Mouse (Mus musculus): ENCODE data around the gene Mink1. TPM values are rescaled to one million over a fixed set of nuclear protein-coding genes. Genes with fewer than 3 reads are reported as not detected.

The Mink1 gene
- polyA plus RNA-seq, 1 experiment = 89.1 TPM

- DNase-seq (ENCODE audit: low spot score) = no peak
Observed at GRCm38 (mm10) chr11:70635601-70636000, 72.9 kb downstream of the Mink1 start.

DNA sequence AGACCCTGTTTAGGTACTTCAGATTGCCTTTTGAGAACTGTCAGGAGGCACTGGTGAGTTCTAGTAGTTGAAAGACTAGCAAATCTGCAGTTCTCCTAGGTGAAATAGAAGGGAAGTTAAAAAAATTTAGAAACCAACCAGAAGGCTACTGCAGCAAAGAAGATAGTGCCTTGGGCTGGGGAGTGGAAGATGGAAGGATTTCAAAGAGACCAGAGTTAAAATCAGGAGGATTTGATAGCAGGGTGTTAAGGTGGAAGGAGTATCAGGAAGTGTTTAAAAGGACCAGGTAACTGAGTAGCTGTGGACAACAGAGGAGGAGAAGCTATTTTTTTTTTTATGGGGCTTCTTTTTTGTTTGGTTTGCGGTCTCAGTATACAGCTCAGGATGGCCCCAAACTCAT lies 75.1 kb downstream of the Mink1 start:
- no peak for DNase-seq (ENCODE audit: low spot score)

DNA sequence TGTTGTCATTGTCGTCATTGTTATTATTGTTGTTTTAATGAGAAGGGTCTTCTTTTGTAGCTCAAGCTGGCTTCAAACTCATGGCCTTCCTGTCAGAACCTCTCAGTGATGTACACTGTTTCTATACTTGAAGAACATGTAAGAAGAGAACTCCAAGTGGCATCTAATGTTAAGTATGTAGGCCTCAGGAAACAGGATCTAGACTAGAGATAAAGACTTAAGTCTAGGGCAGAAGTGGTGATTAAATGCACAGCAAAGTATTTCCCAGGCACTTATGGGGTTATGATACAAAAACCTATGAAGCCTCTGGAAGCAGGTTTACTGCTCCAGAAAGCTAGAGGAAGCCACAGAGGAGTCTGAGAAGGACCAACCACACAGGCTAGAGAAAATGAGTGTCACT lies 75.6 kb downstream of the Mink1 start:
- no peak for DNase-seq (ENCODE audit: low spot score)

- DNase-seq (ENCODE audit: low spot score) = no peak
Observed at GRCm38 (mm10) chr11:70638714-70639278, 76.1 kb downstream of the Mink1 start, which contains the start of gene Gp1ba. Gene Gp1ba, plus strand, starts transcription at chr11:70639122.

GRCm38 (mm10) chr11:70639976-70640375 lies 77.3 kb downstream of the Mink1 start:
- no peak for DNase-seq (ENCODE audit: low spot score)

GRCm38 (mm10) chr11:70641241-70641640 lies 78.6 kb downstream of the Mink1 start:
- no peak for DNase-seq (ENCODE audit: low spot score)

DNA sequence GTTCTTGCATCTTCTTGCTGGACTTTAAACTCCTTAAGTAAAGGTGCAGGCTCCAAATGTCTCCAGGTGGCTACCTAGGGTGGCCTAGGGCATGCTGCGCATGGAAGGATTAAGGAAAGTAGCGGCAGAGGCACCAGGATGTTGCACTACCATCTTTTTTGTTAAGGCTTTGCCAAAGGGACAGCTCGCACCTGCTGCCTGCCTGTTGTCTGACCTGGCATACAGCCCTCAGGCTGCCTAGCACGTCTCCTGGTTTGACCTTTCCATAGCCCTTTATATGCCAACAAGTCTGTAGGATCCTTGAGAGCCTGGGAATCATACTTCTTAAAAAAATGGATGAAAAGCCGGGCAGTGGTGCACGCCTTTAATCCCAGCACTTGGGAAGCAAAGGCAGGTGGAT lies 80.4 kb downstream of the Mink1 start:
- DNase-seq (ENCODE audit: low spot score) = no peak

DNA sequence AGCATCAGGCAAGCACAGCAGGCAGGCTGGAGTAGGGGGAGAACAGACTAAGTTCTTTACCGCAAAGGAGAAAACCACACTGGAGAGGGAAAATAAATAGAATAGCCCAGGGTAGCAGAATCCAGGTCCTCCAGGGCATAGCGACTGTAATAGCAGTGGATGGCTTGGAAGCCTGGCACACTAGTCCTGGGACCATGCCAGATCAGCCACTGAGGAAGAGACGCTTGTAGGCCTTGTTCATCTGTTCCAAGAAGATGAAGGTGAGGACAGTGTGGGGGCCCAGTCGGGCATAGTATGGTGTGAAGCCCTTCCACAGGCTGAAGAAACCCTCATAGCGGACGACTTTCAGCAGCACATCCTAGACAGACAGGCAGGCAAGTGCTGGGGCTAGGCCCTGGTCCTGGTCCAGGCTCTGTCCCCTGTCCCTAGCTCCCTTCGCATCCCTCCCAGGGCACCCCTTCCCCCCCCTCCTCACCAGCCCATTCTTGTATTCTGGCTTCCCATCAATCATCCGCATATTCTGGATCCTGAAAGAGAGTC lies 82.0 kb downstream of the Mink1 start:
- DNase-seq (ENCODE audit: low spot score) = no peak

- DNase-seq (ENCODE audit: low spot score) = no peak
Observed at GRCm38 (mm10) chr11:70645461-70646258, 83.0 kb downstream of the Mink1 start.

- no peak for DNase-seq (ENCODE audit: low spot score)
Observed at GRCm38 (mm10) chr11:70646259-70646555, 83.5 kb downstream of the Mink1 start.

GRCm38 (mm10) chr11:70646691-70647650 lies 84.3 kb downstream of the Mink1 start, which contains the start of the genes Rnf167 and Slc25a11:
Gene Rnf167, plus strand, starts transcription at chr11:70647235.
Gene Slc25a11, minus strand, starts transcription at chr11:70647479.
- peak; percentile 85 for DNase-seq (ENCODE audit: low spot score)

- no peak for DNase-seq (ENCODE audit: low spot score)
Observed at GRCm38 (mm10) chr11:70647716-70648420, 85.2 kb downstream of the Mink1 start.

DNA sequence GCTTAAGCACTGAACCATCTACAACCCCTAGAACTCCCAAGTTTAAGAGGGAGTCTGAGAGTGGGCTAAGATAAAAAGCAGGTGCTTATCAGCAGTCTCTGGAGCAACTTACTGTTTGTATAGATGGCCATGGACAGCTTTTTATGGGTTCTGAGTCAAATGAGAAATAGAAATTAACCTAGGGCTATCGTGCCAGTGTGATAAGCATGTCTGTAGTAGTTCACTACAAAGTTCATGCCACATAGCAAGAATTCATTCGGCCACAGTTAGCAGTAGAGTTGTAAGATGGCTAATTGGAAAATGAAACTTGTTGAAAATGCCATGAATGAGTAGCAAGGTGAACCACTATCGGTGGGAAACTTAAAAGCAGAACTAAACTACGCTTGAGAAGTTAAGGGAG lies 85.8 kb downstream of the Mink1 start:
- DNase-seq (ENCODE audit: low spot score) = no peak

GRCm38 (mm10) chr11:70649185-70649734 lies 86.6 kb downstream of the Mink1 start:
- no peak for DNase-seq (ENCODE audit: low spot score)

GRCm38 (mm10) chr11:70650322-70651175 lies 87.9 kb downstream of the Mink1 start:
- DNase-seq (ENCODE audit: low spot score) = no peak

GRCm38 (mm10) chr11:70651391-70651790 lies 88.7 kb downstream of the Mink1 start:
- no peak for DNase-seq (ENCODE audit: low spot score)

DNA sequence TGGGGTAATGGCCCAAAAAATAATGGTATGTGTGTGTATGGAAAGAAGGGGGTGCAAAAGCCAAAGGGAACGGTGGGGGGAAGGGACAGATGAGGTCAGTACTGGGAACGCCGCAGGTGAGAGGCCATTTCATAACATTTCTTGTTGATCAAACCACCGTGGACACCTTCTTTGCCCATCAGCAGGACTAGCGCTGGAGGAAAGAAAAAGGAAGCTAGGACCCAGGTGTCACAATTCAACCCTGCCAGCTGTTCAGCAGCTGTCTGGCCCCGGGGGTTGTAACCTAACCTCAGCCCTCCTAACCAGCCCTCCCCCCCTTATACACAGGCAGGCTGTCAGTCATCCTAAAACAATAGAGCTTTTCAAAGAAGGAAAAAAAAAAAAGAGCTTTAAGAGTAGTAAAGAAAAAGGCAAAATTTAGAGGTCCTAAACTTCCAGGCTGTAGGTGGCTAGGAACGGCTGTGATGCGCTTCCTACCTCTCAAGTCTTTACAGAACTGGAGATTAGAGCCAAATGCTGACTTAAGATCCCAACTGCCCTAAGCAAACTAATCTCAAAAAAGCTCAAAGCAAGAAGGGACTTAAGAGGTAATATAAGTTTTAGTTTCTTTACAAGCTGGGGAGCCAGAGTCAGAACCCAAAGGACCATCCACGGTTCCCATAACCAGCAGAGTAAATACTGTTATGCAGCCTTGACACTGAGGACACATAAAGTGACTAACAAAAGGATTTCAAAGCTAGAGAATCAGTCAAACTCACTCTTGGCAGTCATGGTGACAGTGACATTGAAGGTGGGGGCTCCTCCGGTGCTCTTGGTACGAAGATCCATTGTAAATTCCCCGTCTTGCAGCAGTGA lies 89.6 kb downstream of the Mink1 start:
- no peak for DNase-seq (ENCODE audit: low spot score)

GRCm38 (mm10) chr11:70652884-70653344 lies 90.2 kb downstream of the Mink1 start:
- no peak for DNase-seq (ENCODE audit: low spot score)

Measured in urinary bladder, adult 2 months (tissue).